Mouse (Mus musculus) thymus, postnatal 25 days (tissue): ENCODE results near the gene Eapp.
"Not testable (repeated sequence)": the region's sequence is repeated elsewhere in the genome, so short reads cannot be mapped to it uniquely, and the experiment has no call there.

Source experiments
- DNase-seq: peaks from one replicate; pipeline ENCODE4 v3.0.0; 2022

Eapp gene

GRCm38 (mm10) chr12:54695511-54696241 lies at the start of gene Eapp:
TSS of gene Eapp (minus strand) at chr12:54695897.
- peak; percentile 94 for DNase-seq

GRCm38 (mm10) chr12:54738661-54739243 lies 43.1 kb upstream of the Eapp start:
- peak; percentile 45 for DNase-seq

- DNase-seq, result not testable (repeated sequence)
These were observed 42.4 kb upstream of the Eapp start for GRCm38 (mm10) chr12:54737891-54738660.

GRCm38 (mm10) chr12:54734307-54735131 lies 38.8 kb upstream of the Eapp start:
- DNase-seq, result peak; percentile 63

- DNase-seq, result not testable (repeated sequence)
These were observed 33.7 kb upstream of the Eapp start for GRCm38 (mm10) chr12:54729140-54730059.

GRCm38 (mm10) chr12:54718871-54719786 lies 23.4 kb upstream of the Eapp start:
- not testable (repeated sequence) for DNase-seq

- not testable (repeated sequence) for DNase-seq
These were observed 21.8 kb upstream of the Eapp start for GRCm38 (mm10) chr12:54717516-54717915.

- peak; percentile 78 for DNase-seq
These were observed 18.3 kb upstream of the Eapp start for GRCm38 (mm10) chr12:54713822-54714626.

GRCm38 (mm10) chr12:54710494-54710879 lies 14.8 kb upstream of the Eapp start:
- peak; percentile 47 for DNase-seq

- DNase-seq, result not testable (repeated sequence)
These were observed 14.2 kb upstream of the Eapp start for GRCm38 (mm10) chr12:54709691-54710493.

GRCm38 (mm10) chr12:54699394-54699793 lies 3.7 kb upstream of the Eapp start:
- DNase-seq, result no peak

GRCm38 (mm10) chr12:54697791-54698250 lies 2.1 kb upstream of the Eapp start:
- DNase-seq, result peak; percentile 13

GRCm38 (mm10) chr12:54697003-54697597 lies 1.4 kb upstream of the Eapp start:
- peak; percentile 24 for DNase-seq

GRCm38 (mm10) chr12:54696242-54697002 lies 725 bp upstream of the Eapp start:
- DNase-seq, result peak; percentile 96

GRCm38 (mm10) chr12:54694847-54695510 lies 718 bp downstream of the Eapp start:
- DNase-seq, result no peak

GRCm38 (mm10) chr12:54689082-54689481 lies 6.6 kb downstream of the Eapp start:
- DNase-seq, result no peak

- DNase-seq, result no peak
These were observed 12.5 kb downstream of the Eapp start for GRCm38 (mm10) chr12:54683182-54683581.
